Mouse (Mus musculus) liver, embryonic 14.5 days (tissue): Measurements from ENCODE around the gene Bpifb9b. TPM values are rescaled to one million over a fixed set of nuclear protein-coding genes. Genes with fewer than 3 reads are reported as not detected.
A peak's percentile ranks its signal among the peaks of the same experiment; 100 is the strongest.
"Not testable (repeated sequence)": the region's sequence is repeated elsewhere in the genome, so short reads cannot be mapped to it uniquely, and the experiment has no call there.

Experiments used
- ATAC-seq: fragments of 200-750 bp; cut with Nextera tagmentation; 2 replicates; pipeline ENCODE4 v1.8.0; 2017; ENCODE audit warnings: moderate number of reproducible peaks, mild to moderate bottlenecking, moderate library complexity; ENCODE audit not compliant: insufficient read depth
- DNase-seq, 3 experiments: peaks; one replicate each; pipeline ENCODE4 v3.0.0-alpha.2; 2012 to 2013; ENCODE audit warnings: low read depth in 3 of 3, low spot score in 3 of 3
- H3K27ac ChIP-seq: fragments of 300-500 bp; sonication (generic); 2 replicates; pipeline ENCODE4 v1.5.1; 2014; ENCODE audit warnings: moderate library complexity, mild to moderate bottlenecking, control low read depth, inconsistent platforms
- H3K27me3 ChIP-seq: fragments of 300-500 bp; sonication (generic); 2 replicates; pipeline ENCODE4 v1.6.1; 2014; ENCODE audit warnings: mild to moderate bottlenecking, low read length, moderate library complexity; ENCODE audit not compliant: control insufficient read depth, insufficient read depth
- H3K36me3 ChIP-seq: fragments of 300-500 bp; sonication (generic); replicated peaks from 2 replicates; pipeline ENCODE4 v1.6.1; 2014; ENCODE audit warnings: low read depth; ENCODE audit not compliant: control insufficient read depth, insufficient read depth
- H3K4me1 ChIP-seq, 2 experiments: fragments of 200-500 bp in 1 of 2; fragments of 300-500 bp in 1 of 2; sonication (generic) in 1 of 2; replicated peaks; 2 replicates each; pipeline ENCODE4 v1.6.1; 2012 to 2014; ENCODE audit warnings: antibody characterized with exemption in 1 of 2, inconsistent platforms in 1 of 2, low read length in 1 of 2; ENCODE audit not compliant: control insufficient read depth in 2 of 2, insufficient read depth in 2 of 2
- H3K4me2 ChIP-seq: fragments of 300-500 bp; sonication (generic); 2 replicates; pipeline ENCODE4 v1.6.1; 2014; ENCODE audit warnings: low read depth, mild to moderate bottlenecking, control low read depth, moderate library complexity
- H3K4me3 ChIP-seq, 2 experiments: fragments of 200-500 bp in 1 of 2; fragments of 300-500 bp in 1 of 2; sonication (generic) in 1 of 2; 2 replicates each; pipeline ENCODE4 v1.5.1; 2012 to 2014; ENCODE audit warnings: low read depth in 2 of 2, low read length in 2 of 2, mild to moderate bottlenecking in 2 of 2, control low read depth in 1 of 2, inconsistent platforms in 1 of 2, moderate library complexity in 1 of 2; ENCODE audit not compliant: insufficient read depth in 1 of 2
- H3K9ac ChIP-seq: fragments of 300-500 bp; sonication (generic); replicated peaks from 2 replicates; pipeline ENCODE4 v1.6.1; 2014; ENCODE audit warnings: mild to moderate bottlenecking, control low read depth, moderate library complexity
- H3K9me3 ChIP-seq: fragments of 300-500 bp; sonication (generic); 2 replicates; pipeline ENCODE4 v1.6.1; 2016; ENCODE audit warnings: low read length, mixed read lengths; ENCODE audit not compliant: control insufficient read depth
- CTCF ChIP-seq: IDR thresholded peaks from 2 replicates; pipeline ENCODE4 v1.5.1; 2016; ENCODE audit warnings: antibody characterized with exemption, low read depth, control low read depth
- EP300 ChIP-seq: IDR thresholded peaks from 2 replicates; pipeline ENCODE4 v1.6.1; 2016; ENCODE audit warnings: antibody characterized with exemption, low read depth
- WGBS: fragments of 180-500 bp; shearing (Covaris S2); extraction: QIAGEN DNeasy Blood & Tissue Kit; methylation state at CpG from one replicate; pipeline ENCODE4 v1.1.7; 2014; ENCODE audit not compliant: insufficient replicate concordance; 5-methylcytosine and 5-hydroxymethylcytosine counted together
- polyA plus RNA-seq, 2 experiments: library from polyadenylated mRNA; depleted of rRNA in 1 of 2; stranded (reverse) in 1 of 2; unstranded in 1 of 2; fragments of >200 nt; fragmentation: Nextera tagmentation in 1 of 2; extraction: Ambion mirVana in 1 of 2; gene quantifications; 2 replicates each; pipeline versions ENCODE4 v1.2.1 to v1.2.3; 2012 to 2014

Gene Bpifb9b
- polyA plus RNA-seq, 2 experiments: not detected

- H3K4me3 ChIP-seq: no peak overlapping the region
- H3K9ac ChIP-seq: no peak overlapping the region
- H3K9me3 ChIP-seq: no peaks in the 10 kb centered on the region
- no peak overlapping the region for H3K4me2 ChIP-seq
- no peaks in the 10 kb centered on the region for H3K4me1 ChIP-seq
- peaks cover 6% of the 10 kb centered on the region; the same call in 1 of the 2 replicates for H3K36me3 ChIP-seq
- H3K27me3 ChIP-seq: no peaks in the 10 kb centered on the region
- 82% methylated on average over 4 of the region's 4 CpGs for WGBS
- TF ChIP-seq CTCF: no peak
- no peak for TF ChIP-seq EP300
- no peak overlapping the region for H3K27ac ChIP-seq
- ATAC-seq: no peak
- DNase-seq: no peak
Measured at GRCm38 (mm10) chr2:154335572-154335971, 28.5 kb downstream of the Bpifb9b start.

- 61% methylated on average over 1 of the region's 1 CpGs for WGBS
- no peak for TF ChIP-seq EP300
- no peak for TF ChIP-seq CTCF
- no peak overlapping the region for H3K4me2 ChIP-seq
Measured at GRCm38 (mm10) chr2:154338161-154338560, 31.1 kb downstream of the Bpifb9b start.

GRCm38 (mm10) chr2:154339356-154339755 is 32.3 kb downstream of the Bpifb9b start:
- H3K4me2 ChIP-seq: no peak overlapping the region
- peaks cover 12% of the 10 kb centered on the region for H3K36me3 ChIP-seq
- no peak overlapping the region for H3K27ac ChIP-seq
- TF ChIP-seq EP300: no peak
- TF ChIP-seq CTCF: no peak
- H3K9ac ChIP-seq: no peak overlapping the region
- H3K4me3 ChIP-seq: no peak overlapping the region
- H3K9me3 ChIP-seq: no peaks in the 10 kb centered on the region
- no peaks in the 10 kb centered on the region for H3K27me3 ChIP-seq
- no peak for DNase-seq
- ATAC-seq: no peak
- 69% methylated on average over 2 of the region's 2 CpGs for WGBS
- no peaks in the 10 kb centered on the region for H3K4me1 ChIP-seq

More at GRCm38 (mm10) chr2:154338161-154338560, 31.1 kb downstream of the Bpifb9b start:
- Histone ChIP-seq H3K9ac (no peak overlapping the region), H3K27me3 (no peaks in the 10 kb centered on the region), H3K27ac (no peak overlapping the region), H3K36me3 (peaks cover 12% of the 10 kb centered on the region), H3K9me3 (no peaks in the 10 kb centered on the region), H3K4me1 (no peaks in the 10 kb centered on the region), H3K4me3 (no peak overlapping the region)
- DNase-seq (no peak), ATAC-seq (no peak)

- no peak overlapping the region for H3K27ac ChIP-seq
- no peak overlapping the region for H3K4me2 ChIP-seq
- no peak overlapping the region for H3K4me3 ChIP-seq
- H3K4me1 ChIP-seq: no peaks in the 10 kb centered on the region; a peak in 1 of 4 replicates
- WGBS: 69% methylated on average over 3 of the region's 3 CpGs
- ATAC-seq: no peak
- no peak for DNase-seq
- H3K36me3 ChIP-seq: peaks cover 26% of the 10 kb centered on the region
- no peaks in the 10 kb centered on the region for H3K9me3 ChIP-seq
- TF ChIP-seq EP300 (no peak), CTCF (no peak)
- H3K27me3 ChIP-seq: no peaks in the 10 kb centered on the region
- H3K9ac ChIP-seq: no peak overlapping the region
Measured at GRCm38 (mm10) chr2:154348152-154348551, 41.1 kb downstream of the Bpifb9b start.

- TF ChIP-seq CTCF: 0 out of 2 replicates have a peak, but pooled peaks have one; percentile 16
- not testable (repeated sequence) for H3K9me3 ChIP-seq, H3K4me1 ChIP-seq, H3K36me3 ChIP-seq, H3K27me3 ChIP-seq, DNase-seq
- Histone ChIP-seq H3K9ac (peak overlapping the region; percentile 73), H3K4me2 (peak overlapping the region; percentile 55), H3K27ac (peak overlapping the region; percentile 75), H3K4me3 (peak overlapping the region; percentile 58 to 66)
- WGBS: 87% methylated on average over 14 of the region's 19 CpGs
- peak; percentile 86; the same call in 1 of the 2 replicates for ATAC-seq
Measured at GRCm38 (mm10) chr2:154354000-154354425, 47.0 kb downstream of the Bpifb9b start.
